Mouse (Mus musculus) heart, embryonic 10.5 days (tissue): Measurements from ENCODE around the gene Rab27a. TPM values are rescaled to one million over a fixed set of nuclear protein-coding genes. Genes with fewer than 3 reads are reported as not detected.
A peak's percentile ranks its signal among the peaks of the same experiment; 100 is the strongest.
"Not testable (repeated sequence)": the region's sequence is repeated elsewhere in the genome, so short reads cannot be mapped to it uniquely, and the experiment has no call there.

Experiments
- DNase-seq: peaks from one replicate; pipeline ENCODE4 v3.0.0-alpha.2; 2017; ENCODE audit warnings: low spot score
- H3K27ac ChIP-seq: fragments of 300-500 bp; sonication (generic); 2 replicates; pipeline ENCODE4 v1.5.1; 2016; ENCODE audit warnings: mild to moderate bottlenecking
- H3K27me3 ChIP-seq: fragments of 300-500 bp; sonication (generic); 2 replicates; pipeline ENCODE4 v1.6.1; 2016; ENCODE audit warnings: mild to moderate bottlenecking; ENCODE audit not compliant: poor library complexity, insufficient read depth, severe bottlenecking
- H3K36me3 ChIP-seq: fragments of 300-500 bp; sonication (generic); 2 replicates; pipeline ENCODE4 v1.6.1; 2016; ENCODE audit warnings: mild to moderate bottlenecking, moderate library complexity
- H3K4me1 ChIP-seq: fragments of 300-500 bp; sonication (generic); 2 replicates; pipeline ENCODE4 v1.6.1; 2016; ENCODE audit warnings: mild to moderate bottlenecking
- H3K4me3 ChIP-seq: fragments of 300-500 bp; sonication (generic); 2 replicates; pipeline ENCODE4 v1.5.1; 2016; ENCODE audit warnings: mild to moderate bottlenecking, moderate library complexity
- H3K9me3 ChIP-seq: fragments of 300-500 bp; sonication (generic); 2 replicates; pipeline ENCODE4 v1.6.1; 2016; ENCODE audit warnings: mild to moderate bottlenecking, moderate library complexity
- WGBS: fragments of 180-500 bp; shearing (Covaris S2); methylation state at CpG from one replicate; pipeline ENCODE4 v1.1.7; 2016; 5-methylcytosine and 5-hydroxymethylcytosine counted together
- polyA plus RNA-seq: library from polyadenylated mRNA; unstranded; fragments of >200 nt; fragmentation: Nextera tagmentation; extraction: Ambion mirVana; gene quantifications from 2 replicates; pipeline ENCODE4 v1.2.1, GENCODE M21; 2016

Gene Rab27a
- polyA plus RNA-seq, 1 experiment from 2014 or later = 3.5 TPM

- 5% methylated on average over 60 of the region's 60 CpGs for WGBS
- H3K27me3 ChIP-seq = peaks cover 59% of the 10 kb centered on the region
- peak overlapping the region; percentile 71 for H3K27ac ChIP-seq
- H3K36me3 ChIP-seq = no peaks in the 10 kb centered on the region
- H3K4me1 ChIP-seq = peaks cover 9% of the 10 kb centered on the region
- no peaks in the 10 kb centered on the region for H3K9me3 ChIP-seq
- peak overlapping the region; percentile 63 for H3K4me3 ChIP-seq
- peak; percentile 80 for DNase-seq
These were observed 58.7 kb downstream of the Rab27a start for GRCm38 (mm10) chr9:73103159-73103879.

DNA sequence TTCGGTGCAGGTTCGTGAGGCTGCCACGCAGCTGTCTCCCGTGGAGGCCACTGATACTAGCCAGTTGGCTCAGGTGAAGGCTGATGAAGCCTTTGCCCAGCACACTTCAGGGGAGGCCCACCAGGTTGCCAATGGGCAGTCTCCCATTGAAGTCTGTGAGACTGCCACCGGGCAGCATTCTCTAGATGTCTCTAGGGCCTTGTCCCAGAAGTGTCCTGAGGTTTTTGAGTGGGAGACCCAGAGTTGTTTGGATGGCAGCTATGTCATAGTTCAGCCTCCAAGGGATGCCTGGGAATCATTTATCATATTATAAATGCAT, 59.2 kb downstream of the Rab27a start:
- Histone ChIP-seq H3K36me3 (no peaks in the 10 kb centered on the region), H3K4me3 (peak overlapping the region; percentile 63), H3K27ac (peak overlapping the region; percentile 71), H3K9me3 (no peaks in the 10 kb centered on the region), H3K27me3 (peaks cover 59% of the 10 kb centered on the region), H3K4me1 (peaks cover 9% of the 10 kb centered on the region)
- 38% methylated on average over 5 of the region's 5 CpGs for WGBS
- DNase-seq = no peak

GRCm38 (mm10) chr9:73105141-73105540, 60.5 kb downstream of the Rab27a start:
- WGBS = 52% methylated on average over 1 of the region's 1 CpGs
- Histone ChIP-seq H3K36me3 (no peaks in the 10 kb centered on the region), H3K4me3 (no peak overlapping the region), H3K4me1 (peaks cover 9% of the 10 kb centered on the region), H3K27me3 (peaks cover 59% of the 10 kb centered on the region), H3K9me3 (no peaks in the 10 kb centered on the region), H3K27ac (no peak overlapping the region)
- no peak for DNase-seq

DNA sequence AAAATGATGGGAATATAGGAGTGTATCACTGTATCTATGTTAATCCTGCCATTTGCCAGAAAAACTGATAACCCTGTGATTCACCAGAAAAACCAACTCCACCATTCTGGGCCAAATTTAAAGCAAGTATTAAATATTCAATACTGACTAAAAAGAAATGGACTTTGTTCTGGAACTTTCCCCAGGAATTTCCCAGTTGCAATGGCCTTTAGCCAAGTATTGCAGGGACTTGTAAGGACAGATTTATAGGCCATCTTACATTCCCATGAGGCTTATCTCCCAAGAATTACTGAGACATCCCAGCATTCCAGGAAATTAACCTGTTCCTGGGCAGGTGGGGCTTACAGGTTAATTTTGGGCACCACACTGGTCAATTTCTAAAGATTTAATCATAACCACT, 61.1 kb downstream of the Rab27a start:
- Histone ChIP-seq H3K36me3 (no peaks in the 10 kb centered on the region), H3K4me1 (peaks cover 9% of the 10 kb centered on the region), H3K9me3 (no peaks in the 10 kb centered on the region), H3K4me3 (no peak overlapping the region), H3K27me3 (peaks cover 58% of the 10 kb centered on the region), H3K27ac (no peak overlapping the region)
- no peak for DNase-seq

GRCm38 (mm10) chr9:73112919-73113906, 68.6 kb downstream of the Rab27a start, which contains the start of gene Rsl24d1:
Rsl24d1 (plus strand) TSS chr9:73113426.
- H3K27ac ChIP-seq = peak within 1 kb of the TSS; percentile 89
- H3K4me3 ChIP-seq = peak within 1 kb of the TSS; percentile 96
- DNase-seq = peak; percentile 97
- 0 out of 2 replicates have a peak, but pooled peaks cover 5% of the 10 kb centered on the region for H3K4me1 ChIP-seq
- H3K36me3 ChIP-seq = peaks cover 29% of the 10 kb centered on the region
- no peaks in the 10 kb centered on the region for H3K27me3 ChIP-seq
- under 1% methylated on average over 64 of the region's 64 CpGs for WGBS
- no peaks in the 10 kb centered on the region for H3K9me3 ChIP-seq

- 94% methylated on average over 6 of the region's 6 CpGs for WGBS
- H3K27me3 ChIP-seq, H3K27ac ChIP-seq, DNase-seq, H3K4me3 ChIP-seq, H3K4me1 ChIP-seq, H3K9me3 ChIP-seq: not testable (repeated sequence)
- peaks cover 60% of the 10 kb centered on the region for H3K36me3 ChIP-seq
These were observed 72.0 kb downstream of the Rab27a start for GRCm38 (mm10) chr9:73116704-73117103.

GRCm38 (mm10) chr9:73118012-73118411, 73.4 kb downstream of the Rab27a start:
- 0 out of 2 replicates have a peak, but pooled peaks cover 5% of the 10 kb centered on the region for H3K4me1 ChIP-seq
- H3K4me3 ChIP-seq = no peak overlapping the region
- no peak overlapping the region for H3K27ac ChIP-seq
- DNase-seq = no peak
- WGBS = 82% methylated on average over 4 of the region's 4 CpGs
- H3K9me3 ChIP-seq = no peaks in the 10 kb centered on the region
- no peaks in the 10 kb centered on the region for H3K27me3 ChIP-seq
- H3K36me3 ChIP-seq = peaks cover 70% of the 10 kb centered on the region

GRCm38 (mm10) chr9:73121735-73122134, 77.1 kb downstream of the Rab27a start:
- 74% methylated on average over 8 of the region's 8 CpGs for WGBS
- H3K27ac ChIP-seq = no peak overlapping the region
- H3K36me3 ChIP-seq = peaks cover 89% of the 10 kb centered on the region
- H3K9me3 ChIP-seq = no peaks in the 10 kb centered on the region
- H3K4me1 ChIP-seq = no peaks in the 10 kb centered on the region
- no peaks in the 10 kb centered on the region for H3K27me3 ChIP-seq
- no peak overlapping the region for H3K4me3 ChIP-seq
- DNase-seq = no peak

GRCm38 (mm10) chr9:73125043-73125570, 80.5 kb downstream of the Rab27a start:
- 87% methylated on average over 8 of the region's 8 CpGs for WGBS
- peaks cover 94% of the 10 kb centered on the region for H3K36me3 ChIP-seq
- no peak overlapping the region for H3K27ac ChIP-seq
- no peak for DNase-seq
- H3K9me3 ChIP-seq = no peaks in the 10 kb centered on the region
- no peaks in the 10 kb centered on the region for H3K4me1 ChIP-seq
- H3K27me3 ChIP-seq = no peaks in the 10 kb centered on the region
- H3K4me3 ChIP-seq = no peak overlapping the region

DNA sequence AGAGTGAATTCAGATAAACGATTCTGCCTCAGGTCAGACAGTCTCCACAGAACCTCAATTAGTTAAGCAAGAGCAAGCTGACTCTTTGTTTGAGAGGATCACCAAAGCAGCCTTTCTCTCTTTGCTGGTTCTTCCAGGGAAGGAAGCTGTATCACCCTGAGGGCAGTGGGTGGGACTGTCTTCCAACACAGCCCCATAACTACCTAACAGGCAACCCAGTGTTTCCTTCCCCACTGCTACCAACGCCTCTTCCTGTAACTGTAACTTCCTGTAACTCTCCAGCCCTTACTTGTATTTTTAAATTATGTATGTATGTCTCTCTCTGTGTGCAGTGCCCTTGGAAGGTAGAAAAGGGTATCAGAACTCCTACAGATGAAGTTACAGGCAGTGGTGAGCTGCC, 82.8 kb downstream of the Rab27a start:
- H3K27me3 ChIP-seq = no peaks in the 10 kb centered on the region
- no peak overlapping the region for H3K27ac ChIP-seq
- H3K4me1 ChIP-seq = no peaks in the 10 kb centered on the region
- peaks cover 71% of the 10 kb centered on the region for H3K36me3 ChIP-seq
- H3K9me3 ChIP-seq = no peaks in the 10 kb centered on the region
- 90% methylated on average over 2 of the region's 2 CpGs for WGBS
- no peak overlapping the region for H3K4me3 ChIP-seq
- no peak for DNase-seq

DNA sequence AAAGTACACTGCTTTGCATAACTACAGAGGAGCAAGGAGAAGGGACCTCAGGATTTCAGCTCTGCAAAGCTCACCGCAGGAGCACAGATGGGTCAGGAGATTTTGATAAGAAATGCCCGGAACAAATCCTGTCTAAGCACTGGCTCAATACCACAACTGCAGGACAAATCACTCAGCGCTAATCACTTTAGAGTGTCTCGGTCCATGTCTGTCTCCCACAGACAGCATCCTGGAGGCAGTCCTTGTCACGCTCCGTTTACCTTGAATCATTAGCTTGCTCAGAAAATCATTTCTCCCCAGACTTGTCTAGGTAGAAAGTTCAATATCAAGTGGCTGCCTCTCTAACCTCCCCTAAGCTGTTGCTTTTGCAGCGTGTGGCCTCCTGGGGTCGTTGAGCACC, 85.2 kb downstream of the Rab27a start:
- peaks cover 50% of the 10 kb centered on the region for H3K36me3 ChIP-seq
- 80% methylated on average over 8 of the region's 8 CpGs for WGBS
- no peaks in the 10 kb centered on the region for H3K4me1 ChIP-seq
- no peaks in the 10 kb centered on the region for H3K9me3 ChIP-seq
- H3K4me3 ChIP-seq = no peak overlapping the region
- no peak overlapping the region for H3K27ac ChIP-seq
- no peak for DNase-seq
- H3K27me3 ChIP-seq = no peaks in the 10 kb centered on the region

DNA sequence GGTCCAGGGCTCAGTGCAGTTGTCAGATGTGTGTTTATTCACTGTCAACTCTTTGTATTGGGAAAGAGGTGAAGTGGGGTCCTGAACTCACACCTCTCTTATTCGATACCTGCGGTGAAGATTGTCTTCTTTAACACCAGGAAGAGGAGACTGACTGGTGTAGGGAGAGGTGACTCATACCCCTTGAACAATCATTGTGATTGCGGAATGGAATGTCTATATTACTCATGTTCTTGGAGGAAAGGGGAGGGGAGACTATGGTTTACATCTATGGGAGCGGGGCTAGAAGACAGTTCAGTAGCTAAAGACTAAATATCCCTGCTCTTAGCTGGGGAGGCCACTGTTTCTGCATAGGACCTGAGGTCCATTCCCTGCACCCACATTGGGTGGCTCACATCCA, 85.9 kb downstream of the Rab27a start:
- WGBS = 89% methylated on average over 4 of the region's 4 CpGs
- no peak overlapping the region for H3K4me3 ChIP-seq
- DNase-seq = no peak
- H3K27me3 ChIP-seq = no peaks in the 10 kb centered on the region
- H3K27ac ChIP-seq = no peak overlapping the region
- H3K9me3 ChIP-seq = no peaks in the 10 kb centered on the region
- H3K36me3 ChIP-seq = peaks cover 43% of the 10 kb centered on the region
- no peaks in the 10 kb centered on the region for H3K4me1 ChIP-seq

- H3K36me3 ChIP-seq = no peaks in the 10 kb centered on the region
- H3K27ac ChIP-seq = no peak overlapping the region
- no peak for DNase-seq
- H3K4me1 ChIP-seq = 0 out of 2 replicates have a peak, but pooled peaks cover 3% of the 10 kb centered on the region
- no peaks in the 10 kb centered on the region for H3K27me3 ChIP-seq
- H3K9me3 ChIP-seq = no peaks in the 10 kb centered on the region
- WGBS = 61% methylated on average over 11 of the region's 11 CpGs
- H3K4me3 ChIP-seq = no peak overlapping the region
These were observed 92.8 kb downstream of the Rab27a start for GRCm38 (mm10) chr9:73137341-73137886.
